Mouse (Mus musculus): Measurements from ENCODE around the gene Gm5965.
"Not testable (repeated sequence)": the region's sequence is repeated elsewhere in the genome, so short reads cannot be mapped to it uniquely, and the experiment has no call there.

Gene Gm5965

GRCm38 (mm10) chr16:88777596-88777995 is at the start of gene Gm5965:
TSS of gene Gm5965 (plus strand) at chr16:88777896.
- in situ Hi-C loops (cut with MboI; ENCODE audit: unreplicated experiment in 2 of 2) = no loop called here

GRCm38 (mm10) chr16:88728812-88729275 is 48.9 kb upstream of the Gm5965 start, which contains the start of gene Krtap13-1:
TSS of gene Krtap13-1 (plus strand) at chr16:88728862.
- in situ Hi-C loops (cut with MboI; ENCODE audit: unreplicated experiment in 2 of 2) = no loop called here

DNA sequence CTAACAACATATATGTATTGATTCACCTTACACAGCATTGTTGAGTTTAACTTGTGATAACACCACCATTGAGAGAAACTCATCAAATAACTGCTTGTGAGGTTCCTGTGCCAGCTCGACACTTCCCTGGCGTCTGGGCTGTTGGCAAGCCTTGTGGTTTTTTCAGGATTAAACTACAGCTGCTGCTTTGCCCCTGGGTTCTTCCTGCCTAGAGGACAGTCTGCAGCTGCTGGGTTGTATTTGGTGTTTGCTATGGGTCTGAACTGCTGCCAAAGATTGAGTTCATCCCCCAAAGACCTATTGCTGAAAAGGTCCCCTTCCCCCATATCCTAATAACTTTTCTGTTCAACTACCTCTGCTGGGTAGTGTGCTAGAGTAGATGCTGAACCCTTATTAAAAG is 42.3 kb upstream of the Gm5965 start:
- in situ Hi-C loops (cut with MboI; ENCODE audit: unreplicated experiment in 2 of 2) = no loop called here

DNA sequence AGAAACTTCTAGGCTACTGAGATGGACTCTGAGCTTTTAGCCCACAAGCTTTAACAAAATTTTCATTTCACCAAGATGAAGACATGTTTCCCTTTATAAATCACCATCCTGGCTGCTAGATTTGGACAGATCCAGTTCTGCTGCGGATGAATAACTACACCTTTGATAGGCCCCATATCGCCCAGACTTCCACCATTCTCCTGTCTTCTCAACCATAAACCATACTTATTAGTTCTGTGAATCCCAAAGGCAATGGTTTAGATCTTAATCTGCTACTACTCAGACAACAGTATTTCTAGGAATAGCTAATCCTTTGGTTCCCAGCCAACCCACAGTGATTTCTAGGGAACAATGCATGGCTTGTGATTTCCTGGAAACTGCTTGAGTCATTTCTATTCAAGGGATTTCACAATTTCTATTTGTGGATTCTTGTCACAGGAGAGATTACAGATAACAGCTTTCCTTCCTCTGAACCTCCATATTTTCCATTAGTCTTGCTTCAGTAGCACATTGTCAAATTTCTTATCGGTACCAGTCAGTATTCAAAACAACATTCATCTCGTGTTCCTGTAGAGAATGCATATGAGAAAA is 32.9 kb upstream of the Gm5965 start:
- in situ Hi-C loops (cut with MboI; ENCODE audit: unreplicated experiment in 2 of 2) = no loop called here

DNA sequence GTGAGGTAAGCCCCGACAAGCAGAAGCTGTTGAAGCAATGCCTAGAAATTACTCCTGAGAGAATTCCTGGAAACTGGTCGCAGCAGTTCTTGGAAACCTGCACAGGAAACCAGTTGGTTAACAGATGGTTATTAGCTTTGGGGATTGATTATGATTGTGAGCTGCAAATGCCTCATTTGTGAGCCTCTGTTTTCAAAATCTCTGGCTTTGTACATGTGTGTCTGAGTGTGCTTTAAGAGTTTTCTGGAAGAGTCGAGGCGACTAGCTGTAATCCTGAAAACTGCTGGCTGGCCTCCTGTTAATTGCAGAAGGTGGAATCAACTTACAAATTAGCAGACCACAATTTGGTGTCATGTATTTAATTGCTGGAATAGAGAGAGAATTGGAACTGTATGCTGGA is 29.8 kb upstream of the Gm5965 start:
- in situ Hi-C loops (cut with MboI; ENCODE audit: unreplicated experiment in 2 of 2) = no loop called here

DNA sequence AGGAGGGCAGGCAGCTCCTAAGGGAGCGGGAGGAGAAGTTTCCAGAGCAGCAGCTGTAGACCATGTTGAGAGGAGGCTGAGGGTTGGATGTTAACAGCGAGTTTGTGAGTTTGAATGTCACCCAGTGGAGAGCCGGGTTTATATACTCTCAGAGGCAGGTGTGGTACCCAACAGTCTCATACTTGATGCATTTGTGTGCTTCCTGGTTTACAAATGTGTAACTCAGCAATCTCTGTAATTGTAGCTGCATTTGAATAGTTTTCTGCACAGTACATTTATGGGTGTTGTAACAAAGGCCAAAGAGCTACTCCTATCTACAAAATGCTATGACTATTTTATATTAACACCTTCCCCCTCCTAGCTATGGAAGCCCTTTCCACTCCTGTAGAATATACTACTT is 26.2 kb upstream of the Gm5965 start, which contains the start of gene Krtap13:
Krtap13 (minus strand) TSS at position 101 of the 400 bp plus-strand sequence.
- in situ Hi-C loops (cut with MboI; ENCODE audit: unreplicated experiment in 2 of 2) = not testable (repeated sequence)

DNA sequence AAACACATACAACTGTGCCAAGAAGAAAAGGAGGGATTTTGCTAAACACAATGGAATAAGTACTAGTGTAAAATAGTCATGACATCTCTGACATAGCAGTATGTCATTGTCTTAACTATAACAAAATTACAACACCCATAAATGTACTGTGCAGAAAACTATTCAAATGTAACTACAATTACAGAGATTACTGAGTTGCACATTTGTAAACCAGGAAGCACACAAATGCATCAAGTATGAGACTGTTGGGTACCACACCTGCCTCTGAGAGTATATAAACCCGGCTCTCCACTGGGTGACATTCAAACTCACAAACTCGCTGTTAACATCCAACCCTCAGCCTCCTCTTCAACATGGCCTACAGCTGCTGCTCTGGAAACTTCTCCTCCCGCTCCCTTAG is 19.1 kb upstream of the Gm5965 start, which contains the start of gene 2310034C09Rik:
2310034C09Rik (plus strand) TSS at position 301 of the 400 bp plus-strand sequence.
- in situ Hi-C loops (cut with MboI; ENCODE audit: unreplicated experiment in 2 of 2) = not testable (repeated sequence)

- in situ Hi-C loops (cut with MboI; ENCODE audit: unreplicated experiment in 2 of 2) = no loop called here
These were observed 3.6 kb upstream of the Gm5965 start, which contains the start of gene 2310057N15Rik for GRCm38 (mm10) chr16:88774106-88774505. TSS of gene 2310057N15Rik (minus strand) at chr16:88774206.

DNA sequence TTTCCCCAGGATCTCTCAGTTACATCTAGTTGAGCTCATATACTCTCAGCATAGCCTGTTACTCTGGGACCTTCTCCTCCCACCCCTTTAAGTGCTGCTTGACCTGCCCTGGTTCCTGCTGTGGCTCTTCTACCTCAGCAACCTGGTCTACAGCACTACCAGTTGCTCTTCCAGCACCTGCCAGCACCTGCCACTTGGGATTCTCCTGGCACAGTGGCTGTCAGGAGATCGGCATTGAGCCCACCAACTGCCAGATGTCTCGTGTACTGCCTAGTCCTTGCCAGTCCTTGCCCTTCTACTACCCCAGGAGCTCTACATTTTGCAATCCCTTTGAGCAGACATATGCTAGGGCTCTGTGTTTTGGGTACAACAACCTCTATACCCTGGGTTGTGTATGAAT is 9.1 kb downstream of the Gm5965 start:
- in situ Hi-C loops (cut with MboI; ENCODE audit: unreplicated experiment in 2 of 2) = no loop called here

DNA sequence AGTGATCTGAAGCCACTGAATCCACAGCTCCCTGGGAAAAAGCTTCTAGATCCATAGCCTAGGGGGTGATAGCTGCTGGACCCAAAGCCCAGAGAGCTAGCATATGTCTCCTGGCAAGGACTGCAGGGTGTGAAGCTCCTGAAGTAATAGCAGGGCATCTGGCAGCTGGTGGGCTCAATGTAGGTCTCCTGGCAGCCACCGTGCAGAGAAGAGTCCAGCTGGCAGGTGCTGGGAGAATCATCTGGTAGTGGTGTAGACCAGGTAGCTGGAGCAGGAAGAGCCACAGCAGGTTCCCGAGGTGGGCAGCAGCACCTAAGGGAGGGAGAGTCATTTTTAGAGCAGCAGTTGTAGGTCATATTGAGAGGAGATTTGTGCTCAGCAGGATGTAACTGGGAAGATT is 34.1 kb downstream of the Gm5965 start, which contains the start of gene Gm20741:
Gm20741 (minus strand) TSS at position 394 of the 400 bp plus-strand sequence.
- in situ Hi-C loops (cut with MboI; ENCODE audit: unreplicated experiment in 2 of 2) = no loop called here

GRCm38 (mm10) chr16:88820066-88820465 is 42.4 kb downstream of the Gm5965 start, which contains the start of gene Krtap15:
TSS of gene Krtap15 (plus strand) at chr16:88820215.
- in situ Hi-C loops (cut with MboI; ENCODE audit: unreplicated experiment in 2 of 2) = loop anchor here (5.0 to 10.0 kb wide), 2 partner anchors 163 to 425 kb away; no protein-coding TSS in a partner anchor

DNA sequence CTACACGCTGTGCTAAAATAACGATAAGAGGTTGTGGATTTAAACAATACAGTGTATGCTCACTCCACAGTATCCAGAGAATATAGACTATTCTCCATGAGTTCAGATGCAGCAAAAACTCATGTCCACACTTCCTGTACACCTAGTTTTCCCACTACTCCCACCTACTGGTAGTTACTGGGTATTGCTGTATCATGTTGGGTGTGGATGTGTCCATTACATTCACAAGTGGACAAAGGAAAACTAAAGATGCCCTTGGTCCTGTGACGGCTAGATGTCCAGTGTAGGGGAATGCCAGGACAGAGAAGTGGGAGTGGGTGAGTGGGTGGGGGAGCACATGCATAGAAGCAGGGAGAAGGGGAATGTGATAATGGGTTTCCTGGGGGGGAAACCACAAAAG is 46.0 kb downstream of the Gm5965 start:
- in situ Hi-C loops (cut with MboI; ENCODE audit: unreplicated experiment in 2 of 2) = loop anchor here (5.0 to 10.0 kb wide), 2 partner anchors 166 to 429 kb away; no protein-coding TSS in a partner anchor

GRCm38 (mm10) chr16:88826095-88826652 is 48.5 kb downstream of the Gm5965 start, which contains the start of gene Krtap14:
TSS of gene Krtap14 (minus strand) at chr16:88826145.
- in situ Hi-C loops (cut with MboI; ENCODE audit: unreplicated experiment in 2 of 2) = loop anchor here in 1 of 2 experiments (10.0 to 25.0 kb wide), 4 partner anchors 431 to 1361 kb away; no protein-coding TSS in a partner anchor

DNA sequence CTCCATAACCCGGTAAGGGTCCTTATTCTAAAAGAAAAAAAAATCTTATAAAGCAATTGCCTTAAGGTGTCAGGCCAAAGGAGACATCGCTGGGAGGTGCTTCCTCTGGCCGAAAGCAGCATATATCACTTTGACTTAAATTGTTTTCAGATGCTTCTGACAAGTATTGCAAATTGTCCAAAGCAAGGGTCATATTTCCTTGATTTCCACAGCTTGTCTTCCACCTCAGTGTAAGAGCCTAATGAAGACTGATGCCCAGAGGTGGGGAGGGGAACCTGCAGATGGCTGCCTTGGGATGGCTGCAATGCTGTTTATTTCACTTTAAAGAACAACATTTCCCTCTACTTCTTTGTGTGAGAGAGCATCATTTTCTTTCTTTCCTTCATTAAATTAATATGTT is 49.3 kb downstream of the Gm5965 start:
- in situ Hi-C loops (cut with MboI; ENCODE audit: unreplicated experiment in 2 of 2) = loop anchor here in 1 of 2 experiments (10.0 to 25.0 kb wide), 4 partner anchors 432 to 1360 kb away; no protein-coding TSS in a partner anchor

Data from v-Abl transformed pro-B cells (cell line).